Mouse (Mus musculus): ENCODE measurements around the gene Naaladl2.

GRCm38 (mm10) chr3:25144961-25145697 lies 1.1 kb upstream of the Naaladl2 start:
- TF ChIP-seq EP300 (IDR thresholded peaks at IDR 0.05) (no peak), CTCF (IDR thresholded peaks at IDR 0.05) (no peak)
